Mouse (Mus musculus) intestine, embryonic 16.5 days (tissue): ENCODE results near the gene Rapgef4. TPM values are rescaled to one million over a fixed set of nuclear protein-coding genes. Genes with fewer than 3 reads are reported as not detected.
"Not testable (repeated sequence)": the region's sequence is repeated elsewhere in the genome, so short reads cannot be mapped to it uniquely, and the experiment has no call there.

Experiments used
- ATAC-seq: fragments of 200-750 bp; cut with Nextera tagmentation; 2 replicates; pipeline ENCODE4 v1.8.0; 2017; ENCODE audit warnings: moderate TSS enrichment, moderate library complexity
- H3K27ac ChIP-seq: fragments of 300-500 bp; sonication (generic); 2 replicates; pipeline ENCODE4 v1.5.1; 2014; ENCODE audit warnings: mild to moderate bottlenecking, low read length
- H3K27me3 ChIP-seq: fragments of 300-500 bp; sonication (generic); replicated peaks from 2 replicates; pipeline ENCODE4 v1.6.1; 2014; ENCODE audit warnings: low read length, control low read depth, mixed read lengths; ENCODE audit not compliant: control insufficient read depth, insufficient read depth
- H3K36me3 ChIP-seq: fragments of 300-500 bp; sonication (generic); 2 replicates; pipeline ENCODE4 v1.6.1; 2014; ENCODE audit warnings: low read length, control low read depth; ENCODE audit not compliant: control insufficient read depth, insufficient read depth
- H3K4me1 ChIP-seq: fragments of 300-500 bp; sonication (generic); 2 replicates; pipeline ENCODE4 v1.6.1; 2014; ENCODE audit warnings: low read length, control low read depth, mixed read lengths; ENCODE audit not compliant: control insufficient read depth, insufficient read depth
- H3K4me2 ChIP-seq: fragments of 300-500 bp; sonication (generic); 2 replicates; pipeline ENCODE4 v1.6.1; 2014; ENCODE audit warnings: low read depth, low read length, control low read depth
- H3K4me3 ChIP-seq: fragments of 300-500 bp; sonication (generic); 2 replicates; pipeline ENCODE4 v1.5.1; 2014; ENCODE audit warnings: mild to moderate bottlenecking, low read length
- H3K9ac ChIP-seq: fragments of 300-500 bp; sonication (generic); 2 replicates; pipeline ENCODE4 v1.6.1; 2014; ENCODE audit warnings: low read depth, low read length
- H3K9me3 ChIP-seq: fragments of 300-500 bp; sonication (generic); 2 replicates; pipeline ENCODE4 v1.6.1; 2016; ENCODE audit warnings: low read length, control low read depth; ENCODE audit not compliant: control insufficient read depth
- WGBS: fragments of 180-500 bp; shearing (Covaris S2); extraction: QIAGEN DNeasy Blood & Tissue Kit; methylation state at CpG from one replicate; pipeline ENCODE4 v1.1.7; 2014; 5-methylcytosine and 5-hydroxymethylcytosine counted together
- polyA plus RNA-seq: library from polyadenylated mRNA; unstranded; fragments of >200 nt; fragmentation: Nextera tagmentation; extraction: Ambion mirVana; gene quantifications from 2 replicates; pipeline ENCODE4 v1.2.1, GENCODE M21; 2015

Gene Rapgef4
- polyA plus RNA-seq, 1 experiment from 2014 or later: 2.8 TPM

GRCm38 (mm10) chr2:72054280-72054679 lies 73.2 kb downstream of the Rapgef4 start:
- peak overlapping the region; percentile 5; the same call in 1 of the 2 replicates for H3K27ac ChIP-seq

GRCm38 (mm10) chr2:72054736-72055135 lies 73.7 kb downstream of the Rapgef4 start:
- Histone ChIP-seq H3K4me3 (no peak overlapping the region), H3K36me3 (no peaks in the 10 kb centered on the region), H3K4me2 (no peak overlapping the region), H3K9me3 (no peaks in the 10 kb centered on the region), H3K27ac (no peak overlapping the region), H3K9ac (no peak overlapping the region), H3K4me1 (peaks cover 3% of the 10 kb centered on the region; the same call in 1 of the 2 replicates), H3K27me3 (no peaks in the 10 kb centered on the region)
- WGBS: 73% methylated on average over 6 of the region's 6 CpGs
- no peak for ATAC-seq

More at GRCm38 (mm10) chr2:72054280-72054679, 73.2 kb downstream of the Rapgef4 start:
- Histone ChIP-seq H3K4me2 (peak overlapping the region; percentile 38; the same call in 1 of the 2 replicates), H3K36me3 (no peaks in the 10 kb centered on the region), H3K9ac (0 out of 2 replicates have a peak overlapping the region, but pooled peaks have one; percentile 29), H3K4me3 (peak overlapping the region; percentile 10), H3K9me3 (no peaks in the 10 kb centered on the region), H3K4me1 (peaks cover 3% of the 10 kb centered on the region; the same call in 1 of the 2 replicates), H3K27me3 (no peaks in the 10 kb centered on the region)
- ATAC-seq: no peak
- 72% methylated on average over 5 of the region's 5 CpGs for WGBS

GRCm38 (mm10) chr2:72055476-72055875 lies 74.4 kb downstream of the Rapgef4 start:
- WGBS: 73% methylated on average over 5 of the region's 5 CpGs
- no peak for ATAC-seq
- Histone ChIP-seq H3K27me3 (no peaks in the 10 kb centered on the region), H3K4me1 (peaks cover 3% of the 10 kb centered on the region; the same call in 1 of the 2 replicates), H3K9ac (no peak overlapping the region), H3K4me3 (no peak overlapping the region), H3K27ac (no peak overlapping the region), H3K4me2 (no peak overlapping the region), H3K9me3 (no peaks in the 10 kb centered on the region), H3K36me3 (no peaks in the 10 kb centered on the region)

GRCm38 (mm10) chr2:72056081-72056874 lies 75.2 kb downstream of the Rapgef4 start:
- ATAC-seq: no peak
- Histone ChIP-seq H3K27ac (no peak overlapping the region), H3K9me3 (no peaks in the 10 kb centered on the region), H3K9ac (no peak overlapping the region), H3K4me2 (no peak overlapping the region), H3K4me3 (no peak overlapping the region), H3K36me3 (no peaks in the 10 kb centered on the region), H3K27me3 (no peaks in the 10 kb centered on the region), H3K4me1 (peaks cover 3% of the 10 kb centered on the region; the same call in 1 of the 2 replicates)
- 67% methylated on average over 11 of the region's 11 CpGs for WGBS

GRCm38 (mm10) chr2:72062931-72063330 lies 81.9 kb downstream of the Rapgef4 start:
- WGBS: 32% methylated on average over 4 of the region's 4 CpGs

GRCm38 (mm10) chr2:72068505-72068904 lies 87.5 kb downstream of the Rapgef4 start:
- H3K27ac ChIP-seq: no peak overlapping the region
- no peaks in the 10 kb centered on the region for H3K27me3 ChIP-seq
- 73% methylated on average over 9 of the region's 9 CpGs for WGBS

More at GRCm38 (mm10) chr2:72062931-72063330, 81.9 kb downstream of the Rapgef4 start:
- no peak for ATAC-seq
- Histone ChIP-seq H3K4me1 (no peaks in the 10 kb centered on the region), H3K27me3 (no peaks in the 10 kb centered on the region), H3K36me3 (no peaks in the 10 kb centered on the region), H3K4me2 (no peak overlapping the region), H3K4me3 (no peak overlapping the region), H3K27ac (no peak overlapping the region), H3K9me3 (no peaks in the 10 kb centered on the region), H3K9ac (no peak overlapping the region)

GRCm38 (mm10) chr2:72070086-72070485 lies 89.0 kb downstream of the Rapgef4 start:
- no peak for ATAC-seq
- no peak overlapping the region for H3K9ac ChIP-seq
- no peaks in the 10 kb centered on the region for H3K9me3 ChIP-seq
- WGBS: 54% methylated on average over 8 of the region's 8 CpGs
- no peak overlapping the region for H3K4me2 ChIP-seq
- H3K36me3 ChIP-seq: no peaks in the 10 kb centered on the region
- H3K4me1 ChIP-seq: no peaks in the 10 kb centered on the region
- H3K27me3 ChIP-seq: no peaks in the 10 kb centered on the region
- no peak overlapping the region for H3K4me3 ChIP-seq
- H3K27ac ChIP-seq: no peak overlapping the region

More at GRCm38 (mm10) chr2:72068505-72068904, 87.5 kb downstream of the Rapgef4 start:
- H3K36me3 ChIP-seq: no peaks in the 10 kb centered on the region
- no peak overlapping the region for H3K9ac ChIP-seq
- no peak overlapping the region for H3K4me2 ChIP-seq
- no peaks in the 10 kb centered on the region for H3K9me3 ChIP-seq
- H3K4me3 ChIP-seq: no peak overlapping the region
- no peaks in the 10 kb centered on the region for H3K4me1 ChIP-seq
- ATAC-seq: no peak

GRCm38 (mm10) chr2:72073121-72073520 lies 92.1 kb downstream of the Rapgef4 start:
- not testable (repeated sequence) for H3K27me3 ChIP-seq, H3K9me3 ChIP-seq, H3K36me3 ChIP-seq, H3K27ac ChIP-seq, H3K9ac ChIP-seq, ATAC-seq, H3K4me2 ChIP-seq, H3K4me1 ChIP-seq, H3K4me3 ChIP-seq
- 53% methylated on average over 1 of the region's 1 CpGs for WGBS

GRCm38 (mm10) chr2:72074999-72075561 lies 94.0 kb downstream of the Rapgef4 start:
- H3K27ac ChIP-seq: no peak overlapping the region
- H3K4me1 ChIP-seq: no peaks in the 10 kb centered on the region
- no peaks in the 10 kb centered on the region for H3K9me3 ChIP-seq
- H3K9ac ChIP-seq: no peak overlapping the region
- H3K36me3 ChIP-seq: no peaks in the 10 kb centered on the region
- no peak for ATAC-seq
- no peak overlapping the region for H3K4me2 ChIP-seq
- H3K4me3 ChIP-seq: no peak overlapping the region
- H3K27me3 ChIP-seq: no peaks in the 10 kb centered on the region
- 74% methylated on average over 10 of the region's 10 CpGs for WGBS
